Mouse (Mus musculus) liver, adult 2 months (tissue): ENCODE measurements around the gene Apobec2.

ENCODE experiments used
- CTCF ChIP-seq: fragments of 200-500 bp; IDR thresholded peaks from 2 replicates; pipeline ENCODE4 v1.5.1; 2011; ENCODE audit warnings: low read depth, low read length, control low read depth
- POLR2A ChIP-seq: fragments of 200-500 bp; IDR thresholded peaks from 2 replicates; pipeline ENCODE4 v1.6.1; 2011; ENCODE audit warnings: low read length, control low read depth; ENCODE audit not compliant: insufficient read depth; ENCODE audit errors: extremely low read depth

GRCm38 (mm10) chr17:48454688-48455087 is 22.0 kb upstream of the Apobec2 start, which contains the start of gene Unc5cl:
- TF ChIP-seq CTCF (no peak), POLR2A (no peak)
